Mouse (Mus musculus) limb, embryonic 11.5 days (tissue): ENCODE data around the gene Atp6v0a1. TPM values are rescaled to one million over a fixed set of nuclear protein-coding genes. Genes with fewer than 3 reads are reported as not detected.

Experiments
- ATAC-seq: fragments of 200-750 bp; cut with Nextera tagmentation; 2 replicates; pipeline ENCODE4 v1.8.0; 2017; ENCODE audit warnings: low read depth; ENCODE audit not compliant: insufficient number of reproducible peaks, low FRiP score, low TSS enrichment
- DNase-seq: peaks from one replicate; pipeline ENCODE4 v3.0.0-alpha.2; 2015; ENCODE audit warnings: low spot score
- H3K27ac ChIP-seq: fragments of 300-500 bp; sonication (generic); replicated peaks from 2 replicates; pipeline ENCODE4 v1.5.1; 2014; ENCODE audit warnings: low read depth, mild to moderate bottlenecking, low read length
- H3K27me3 ChIP-seq: fragments of 300-500 bp; sonication (generic); 2 replicates; pipeline ENCODE4 v1.6.1; 2014; ENCODE audit warnings: mild to moderate bottlenecking, low read length, mixed read lengths; ENCODE audit not compliant: control insufficient read depth, insufficient read depth
- H3K36me3 ChIP-seq: fragments of 300-500 bp; sonication (generic); 2 replicates; pipeline ENCODE4 v1.6.1; 2014; ENCODE audit warnings: mild to moderate bottlenecking, low read length, moderate library complexity, mixed read lengths; ENCODE audit not compliant: control insufficient read depth, insufficient read depth
- H3K4me1 ChIP-seq: fragments of 300-500 bp; sonication (generic); 2 replicates; pipeline ENCODE4 v1.6.1; 2014; ENCODE audit warnings: low read length, mixed read lengths; ENCODE audit not compliant: control insufficient read depth, insufficient read depth
- H3K4me2 ChIP-seq: fragments of 300-500 bp; sonication (generic); 2 replicates; pipeline ENCODE4 v1.6.1; 2014; ENCODE audit warnings: low read depth, mild to moderate bottlenecking, moderate library complexity; ENCODE audit not compliant: severe bottlenecking
- H3K4me3 ChIP-seq: fragments of 300-500 bp; sonication (generic); 2 replicates; pipeline ENCODE4 v1.5.1; 2014; ENCODE audit warnings: low read depth, low read length
- H3K9ac ChIP-seq: fragments of 300-500 bp; sonication (generic); 2 replicates; pipeline ENCODE4 v1.6.1; 2014; ENCODE audit warnings: mild to moderate bottlenecking, low read length
- H3K9me3 ChIP-seq: fragments of 300-500 bp; sonication (generic); 2 replicates; pipeline ENCODE4 v1.6.1; 2016; ENCODE audit warnings: low read length; ENCODE audit not compliant: control insufficient read depth
- WGBS: fragments of 180-500 bp; shearing (Covaris S2); extraction: QIAGEN DNeasy Blood & Tissue Kit; methylation state at CpG from one replicate; pipeline ENCODE4 v1.1.7; 2014; 5-methylcytosine and 5-hydroxymethylcytosine counted together
- polyA plus RNA-seq: library from polyadenylated mRNA; unstranded; fragments of >200 nt; fragmentation: Nextera tagmentation; extraction: Ambion mirVana; gene quantifications from 2 replicates; pipeline ENCODE4 v1.2.1, GENCODE M21; 2014

Gene Atp6v0a1
- polyA plus RNA-seq, 1 experiment from 2014 or later = 27.1 TPM

GRCm38 (mm10) chr11:101052751-101053473 is 43.7 kb downstream of the Atp6v0a1 start:
- no peak overlapping the region for H3K9ac ChIP-seq
- H3K36me3 ChIP-seq = peaks cover 14% of the 10 kb centered on the region
- no peaks in the 10 kb centered on the region for H3K9me3 ChIP-seq
- no peak overlapping the region for H3K4me2 ChIP-seq
- H3K27me3 ChIP-seq = no peaks in the 10 kb centered on the region
- ATAC-seq (no peak), DNase-seq (no peak)
- no peaks in the 10 kb centered on the region for H3K4me1 ChIP-seq
- H3K27ac ChIP-seq = no peak overlapping the region
- WGBS = 91% methylated on average over 10 of the region's 10 CpGs
- H3K4me3 ChIP-seq = no peak overlapping the region

GRCm38 (mm10) chr11:101053974-101054373 is 44.7 kb downstream of the Atp6v0a1 start:
- H3K4me2 ChIP-seq = no peak overlapping the region
- H3K27ac ChIP-seq = no peak overlapping the region
- H3K9me3 ChIP-seq = no peaks in the 10 kb centered on the region
- no peaks in the 10 kb centered on the region for H3K27me3 ChIP-seq
- H3K4me1 ChIP-seq = no peaks in the 10 kb centered on the region
- DNase-seq (no peak), ATAC-seq (no peak)
- H3K36me3 ChIP-seq = peaks cover 6% of the 10 kb centered on the region; the same call in 1 of the 2 replicates
- H3K9ac ChIP-seq = no peak overlapping the region
- no peak overlapping the region for H3K4me3 ChIP-seq
- 100% methylated on average over 1 of the region's 1 CpGs for WGBS

- no peaks in the 10 kb centered on the region for H3K4me1 ChIP-seq
- DNase-seq (no peak), ATAC-seq (no peak)
- 87% methylated on average over 14 of the region's 14 CpGs for WGBS
- H3K4me2 ChIP-seq = no peak overlapping the region
- H3K27ac ChIP-seq = no peak overlapping the region
- H3K36me3 ChIP-seq = peaks cover 3% of the 10 kb centered on the region; the same call in 1 of the 2 replicates
- no peaks in the 10 kb centered on the region for H3K27me3 ChIP-seq
- H3K4me3 ChIP-seq = no peak overlapping the region
- no peak overlapping the region for H3K9ac ChIP-seq
- H3K9me3 ChIP-seq = no peaks in the 10 kb centered on the region
These were observed 46.2 kb downstream of the Atp6v0a1 start for GRCm38 (mm10) chr11:101055418-101055817.

- H3K4me1 ChIP-seq = no peaks in the 10 kb centered on the region
- DNase-seq (no peak), ATAC-seq (no peak)
- H3K9ac ChIP-seq = no peak overlapping the region
- H3K4me3 ChIP-seq = no peak overlapping the region
- H3K36me3 ChIP-seq = no peaks in the 10 kb centered on the region; the same call in 1 of the 2 replicates
- no peak overlapping the region for H3K27ac ChIP-seq
- H3K4me2 ChIP-seq = no peak overlapping the region
- 40% methylated on average over 8 of the region's 8 CpGs for WGBS
- H3K27me3 ChIP-seq = no peaks in the 10 kb centered on the region
- no peaks in the 10 kb centered on the region for H3K9me3 ChIP-seq
These were observed 47.6 kb downstream of the Atp6v0a1 start for GRCm38 (mm10) chr11:101056885-101057284.

GRCm38 (mm10) chr11:101057860-101058259 is 48.6 kb downstream of the Atp6v0a1 start:
- Histone ChIP-seq H3K27me3 (no peaks in the 10 kb centered on the region), H3K9ac (no peak overlapping the region), H3K36me3 (no peaks in the 10 kb centered on the region; the same call in 1 of the 2 replicates), H3K27ac (no peak overlapping the region), H3K4me2 (no peak overlapping the region), H3K4me1 (peaks cover under 1% of the 10 kb centered on the region; the same call in 1 of the 2 replicates), H3K9me3 (no peaks in the 10 kb centered on the region), H3K4me3 (no peak overlapping the region)
- 39% methylated on average over 5 of the region's 5 CpGs for WGBS
- DNase-seq = peak; percentile 90
- no peak for ATAC-seq

GRCm38 (mm10) chr11:101058726-101059125 is 49.5 kb downstream of the Atp6v0a1 start:
- no peak overlapping the region for H3K9ac ChIP-seq
- no peak overlapping the region for H3K27ac ChIP-seq
- H3K4me2 ChIP-seq = no peak overlapping the region
- H3K36me3 ChIP-seq = no peaks in the 10 kb centered on the region
- H3K4me3 ChIP-seq = no peak overlapping the region
- H3K27me3 ChIP-seq = no peaks in the 10 kb centered on the region
- H3K9me3 ChIP-seq = no peaks in the 10 kb centered on the region
- peaks cover 10% of the 10 kb centered on the region for H3K4me1 ChIP-seq
- DNase-seq (no peak), ATAC-seq (no peak)
- WGBS = 62% methylated on average over 5 of the region's 5 CpGs

GRCm38 (mm10) chr11:101059473-101059872 is 50.2 kb downstream of the Atp6v0a1 start:
- Histone ChIP-seq H3K27me3 (no peaks in the 10 kb centered on the region), H3K4me3 (no peak overlapping the region), H3K9me3 (no peaks in the 10 kb centered on the region), H3K9ac (no peak overlapping the region), H3K27ac (no peak overlapping the region), H3K4me1 (peaks cover 11% of the 10 kb centered on the region), H3K36me3 (no peaks in the 10 kb centered on the region), H3K4me2 (no peak overlapping the region)
- DNase-seq (no peak), ATAC-seq (no peak)
- 84% methylated on average over 10 of the region's 10 CpGs for WGBS

- ATAC-seq (no peak), DNase-seq (no peak)
- H3K27me3 ChIP-seq = no peaks in the 10 kb centered on the region
- no peak overlapping the region for H3K4me2 ChIP-seq
- 86% methylated on average over 8 of the region's 8 CpGs for WGBS
- no peaks in the 10 kb centered on the region for H3K36me3 ChIP-seq
- no peaks in the 10 kb centered on the region for H3K9me3 ChIP-seq
- peaks cover 11% of the 10 kb centered on the region for H3K4me1 ChIP-seq
- no peak overlapping the region for H3K27ac ChIP-seq
- H3K9ac ChIP-seq = no peak overlapping the region
- H3K4me3 ChIP-seq = no peak overlapping the region
These were observed 50.9 kb downstream of the Atp6v0a1 start for GRCm38 (mm10) chr11:101060126-101060525.

- Histone ChIP-seq H3K4me1 (peaks cover 11% of the 10 kb centered on the region), H3K9me3 (no peaks in the 10 kb centered on the region), H3K9ac (no peak overlapping the region), H3K27ac (no peak overlapping the region), H3K4me2 (no peak overlapping the region), H3K36me3 (no peaks in the 10 kb centered on the region), H3K27me3 (no peaks in the 10 kb centered on the region), H3K4me3 (no peak overlapping the region)
- 85% methylated on average over 5 of the region's 5 CpGs for WGBS
- ATAC-seq (no peak), DNase-seq (no peak)
These were observed 51.8 kb downstream of the Atp6v0a1 start for GRCm38 (mm10) chr11:101061049-101061448.
